Mouse (Mus musculus): Measurements from ENCODE around the gene Nsmce3. TPM values are rescaled to one million over a fixed set of nuclear protein-coding genes. Genes with fewer than 3 reads are reported as not detected.

The Nsmce3 gene
- polyA plus RNA-seq (2012; rRNA removed), result 2.8 and 3.3 TPM in 2 replicates

DNA sequence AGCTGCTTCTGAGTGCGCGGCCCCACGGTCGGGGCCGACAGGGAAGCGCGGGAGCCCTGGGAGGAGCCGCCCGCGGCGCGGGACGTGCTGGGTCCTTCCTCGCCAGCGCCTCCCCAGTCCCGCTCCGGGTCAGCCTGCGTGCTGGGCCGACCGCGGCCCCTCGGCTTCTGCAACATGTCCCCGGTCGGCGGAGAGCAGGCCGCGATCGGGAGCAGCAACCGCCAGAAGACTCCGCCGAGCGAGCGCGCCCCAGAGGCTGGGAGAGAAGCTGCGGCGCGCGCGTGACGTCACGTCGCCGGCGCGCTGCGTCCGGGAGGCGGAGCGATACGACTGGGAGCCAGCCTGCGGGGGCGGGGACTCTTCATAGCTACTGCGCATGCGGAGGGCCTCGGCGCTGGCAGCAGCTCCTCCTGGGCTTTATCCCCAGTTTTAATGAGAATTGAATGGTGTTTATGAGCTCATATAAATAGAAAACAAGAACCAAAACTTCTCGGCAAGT is at the start of gene Nsmce3:
Nsmce3 (minus strand) TSS at position 255 of the 499 bp plus-strand sequence.
- peak within 1 kb of the TSS; percentile 70 for H3K27ac ChIP-seq (ENCODE audit: insufficient read depth, low read depth, low read length)
- peaks cover 6% of the 10 kb centered on the region; the same call in 1 of the 2 replicates for H3K4me1 ChIP-seq (ENCODE audit: control insufficient read depth, insufficient read depth, insufficient read length, low read length)
- 0 out of 2 replicates have a peak, but pooled peaks cover 1% of the 10 kb centered on the region for H3K36me3 ChIP-seq (ENCODE audit: control insufficient read depth, insufficient read depth, low read length)
- H3K27me3 ChIP-seq (ENCODE audit: control insufficient read depth, insufficient read depth, low read length), result no peaks in the 10 kb centered on the region
- TF ChIP-seq CTCF (IDR thresholded peaks at IDR 0.05; ENCODE audit: extremely low read depth, insufficient read length, insufficient replicate concordance, low read depth, low read length) (no peak), POLR2A (IDR thresholded peaks at IDR 0.05; ENCODE audit: low read depth, low read length) (peak; percentile 77)
- WGBS, result under 1% methylated on average over 57 of the region's 57 CpGs
- H3K4me3 ChIP-seq (ENCODE audit: low read depth, low read length), result peak within 1 kb of the TSS; percentile 92

DNA sequence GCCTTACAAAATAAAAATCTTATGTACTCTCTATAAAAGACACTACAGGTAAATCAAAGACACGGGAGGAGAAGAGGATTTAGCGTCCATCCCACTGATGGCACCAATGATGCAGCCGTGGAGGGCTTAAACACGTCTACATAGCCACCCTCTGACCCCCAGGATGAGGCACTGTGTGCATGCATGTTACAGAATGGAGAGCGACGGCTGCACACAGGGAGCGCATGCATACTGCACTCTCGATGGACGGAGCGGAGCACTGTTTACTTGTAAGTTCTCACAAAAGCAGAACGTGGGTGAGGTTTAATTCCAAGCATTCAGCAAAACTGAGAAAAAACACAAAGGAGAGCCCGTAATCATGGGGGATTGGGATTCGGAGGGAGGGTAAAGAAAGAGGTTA is 48.4 kb upstream of the Nsmce3 start:
- no peak overlapping the region for H3K4me3 ChIP-seq (ENCODE audit: low read depth, low read length)
- H3K27ac ChIP-seq (ENCODE audit: insufficient read depth, low read depth, low read length), result no peak overlapping the region
- no peaks in the 10 kb centered on the region for H3K27me3 ChIP-seq (ENCODE audit: control insufficient read depth, insufficient read depth, low read length)
- TF ChIP-seq POLR2A (IDR thresholded peaks at IDR 0.05; ENCODE audit: low read depth, low read length) (no peak), CTCF (IDR thresholded peaks at IDR 0.05; ENCODE audit: extremely low read depth, insufficient read length, insufficient replicate concordance, low read depth, low read length) (no peak)
- no peaks in the 10 kb centered on the region for H3K36me3 ChIP-seq (ENCODE audit: control insufficient read depth, insufficient read depth, low read length)
- 79% methylated on average over 13 of the region's 13 CpGs for WGBS
- H3K4me1 ChIP-seq (ENCODE audit: control insufficient read depth, insufficient read depth, insufficient read length, low read length), result no peaks in the 10 kb centered on the region

GRCm38 (mm10) chr7:64920735-64921134 is 47.9 kb upstream of the Nsmce3 start:
- WGBS, result 74% methylated on average over 5 of the region's 5 CpGs
- Histone ChIP-seq H3K4me1 (ENCODE audit: control insufficient read depth, insufficient read depth, insufficient read length, low read length) (no peaks in the 10 kb centered on the region), H3K4me3 (ENCODE audit: low read depth, low read length) (no peak overlapping the region), H3K27me3 (ENCODE audit: control insufficient read depth, insufficient read depth, low read length) (no peaks in the 10 kb centered on the region), H3K27ac (ENCODE audit: insufficient read depth, low read depth, low read length) (no peak overlapping the region), H3K36me3 (ENCODE audit: control insufficient read depth, insufficient read depth, low read length) (no peaks in the 10 kb centered on the region)
- TF ChIP-seq POLR2A (IDR thresholded peaks at IDR 0.05; ENCODE audit: low read depth, low read length), result no peak
- TF ChIP-seq CTCF (IDR thresholded peaks at IDR 0.05; ENCODE audit: extremely low read depth, insufficient read length, insufficient replicate concordance, low read depth, low read length), result no peak

DNA sequence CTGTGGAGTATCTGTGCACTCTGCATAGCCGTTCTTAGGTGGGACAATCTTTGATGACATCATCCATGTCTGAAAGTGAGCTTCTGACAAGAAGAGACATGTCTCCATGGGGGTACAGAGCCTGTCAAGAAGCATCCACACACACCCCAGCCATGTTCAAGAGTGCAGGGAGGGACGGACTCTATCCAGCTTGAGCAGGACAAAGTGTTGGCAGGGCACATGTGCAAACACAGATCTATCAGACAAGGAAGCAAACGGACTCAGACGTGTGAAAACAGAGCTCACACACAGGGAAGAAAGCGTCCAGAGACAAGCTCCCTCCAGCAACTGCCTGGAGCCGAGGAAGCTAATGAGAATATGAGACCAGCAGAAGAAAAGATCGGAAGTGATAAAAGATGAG is 43.9 kb upstream of the Nsmce3 start:
- Histone ChIP-seq H3K36me3 (ENCODE audit: control insufficient read depth, insufficient read depth, low read length) (no peaks in the 10 kb centered on the region), H3K27ac (ENCODE audit: insufficient read depth, low read depth, low read length) (no peak overlapping the region), H3K4me3 (ENCODE audit: low read depth, low read length) (no peak overlapping the region), H3K4me1 (ENCODE audit: control insufficient read depth, insufficient read depth, insufficient read length, low read length) (no peaks in the 10 kb centered on the region), H3K27me3 (ENCODE audit: control insufficient read depth, insufficient read depth, low read length) (no peaks in the 10 kb centered on the region)
- WGBS, result 30% methylated on average over 7 of the region's 7 CpGs
- TF ChIP-seq CTCF (IDR thresholded peaks at IDR 0.05; ENCODE audit: extremely low read depth, insufficient read length, insufficient replicate concordance, low read depth, low read length), result no peak
- no peak for TF ChIP-seq POLR2A (IDR thresholded peaks at IDR 0.05; ENCODE audit: low read depth, low read length)

DNA sequence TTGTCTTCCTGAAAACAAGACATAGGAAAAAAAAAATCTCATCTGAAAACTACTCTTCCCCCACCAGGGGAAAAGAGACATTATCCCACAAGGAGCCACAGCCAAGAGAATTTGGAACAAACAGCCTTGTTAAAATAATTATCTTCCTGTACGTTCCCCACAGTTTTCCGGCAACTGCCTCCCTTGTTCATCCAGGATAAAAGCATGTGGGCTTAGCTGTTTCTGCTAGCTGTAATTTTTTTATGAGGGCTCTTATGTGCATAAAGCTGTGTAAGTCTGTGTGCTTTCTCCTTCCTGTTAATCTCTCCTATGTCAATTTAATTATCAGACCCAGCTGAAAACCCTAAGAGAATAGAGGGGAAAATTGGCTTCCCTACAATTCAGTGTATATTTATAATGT is 42.3 kb upstream of the Nsmce3 start:
- Histone ChIP-seq H3K4me1 (ENCODE audit: control insufficient read depth, insufficient read depth, insufficient read length, low read length) (no peaks in the 10 kb centered on the region), H3K36me3 (ENCODE audit: control insufficient read depth, insufficient read depth, low read length) (no peaks in the 10 kb centered on the region), H3K4me3 (ENCODE audit: low read depth, low read length) (no peak overlapping the region), H3K27me3 (ENCODE audit: control insufficient read depth, insufficient read depth, low read length) (no peaks in the 10 kb centered on the region), H3K27ac (ENCODE audit: insufficient read depth, low read depth, low read length) (no peak overlapping the region)
- 68% methylated on average over 2 of the region's 2 CpGs for WGBS
- no peak for TF ChIP-seq POLR2A (IDR thresholded peaks at IDR 0.05; ENCODE audit: low read depth, low read length)
- TF ChIP-seq CTCF (IDR thresholded peaks at IDR 0.05; ENCODE audit: extremely low read depth, insufficient read length, insufficient replicate concordance, low read depth, low read length), result no peak

DNA sequence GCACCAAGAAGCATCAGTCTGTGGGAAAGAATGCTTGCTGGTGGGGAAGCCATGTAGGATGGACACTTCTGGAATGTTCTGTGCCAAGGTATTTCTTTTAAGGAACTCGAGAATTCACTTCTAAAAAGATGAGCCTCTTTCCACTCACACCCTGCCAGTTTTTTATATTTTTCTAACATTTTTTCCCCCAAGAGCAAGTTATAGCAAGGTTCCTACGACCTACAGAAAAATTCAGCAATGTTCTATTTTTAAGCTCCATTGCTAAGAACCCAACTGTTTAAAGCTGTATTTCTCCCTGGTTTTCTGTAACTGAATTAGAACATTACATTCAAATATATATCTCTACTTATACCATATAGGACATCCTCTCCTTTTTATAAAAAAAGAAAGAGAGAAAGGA is 39.1 kb upstream of the Nsmce3 start:
- 58% methylated on average over 2 of the region's 2 CpGs for WGBS
- H3K27ac ChIP-seq (ENCODE audit: insufficient read depth, low read depth, low read length), result no peak overlapping the region
- no peaks in the 10 kb centered on the region for H3K27me3 ChIP-seq (ENCODE audit: control insufficient read depth, insufficient read depth, low read length)
- no peaks in the 10 kb centered on the region for H3K36me3 ChIP-seq (ENCODE audit: control insufficient read depth, insufficient read depth, low read length)
- TF ChIP-seq CTCF (IDR thresholded peaks at IDR 0.05; ENCODE audit: extremely low read depth, insufficient read length, insufficient replicate concordance, low read depth, low read length) (no peak), POLR2A (IDR thresholded peaks at IDR 0.05; ENCODE audit: low read depth, low read length) (no peak)
- no peaks in the 10 kb centered on the region for H3K4me1 ChIP-seq (ENCODE audit: control insufficient read depth, insufficient read depth, insufficient read length, low read length)
- no peak overlapping the region for H3K4me3 ChIP-seq (ENCODE audit: low read depth, low read length)

DNA sequence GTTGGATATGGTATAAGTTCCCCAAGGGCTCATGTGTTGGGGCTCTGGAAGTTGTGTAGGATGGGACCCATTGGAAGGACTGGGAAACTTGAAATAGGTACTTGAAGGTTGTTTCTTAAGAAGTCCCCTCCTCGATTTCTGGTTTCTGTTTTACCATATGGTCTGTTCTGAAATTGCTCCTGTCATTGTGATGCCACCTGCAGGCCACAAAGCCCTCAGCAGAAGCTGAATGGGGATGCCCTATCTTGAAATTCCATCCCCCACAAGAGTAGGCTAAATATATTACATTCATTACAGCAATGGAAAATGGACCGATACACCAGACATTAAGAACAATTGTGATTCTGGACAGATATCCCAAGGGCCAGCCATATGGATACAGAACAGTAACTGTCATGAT is 37.4 kb upstream of the Nsmce3 start:
- Histone ChIP-seq H3K4me1 (ENCODE audit: control insufficient read depth, insufficient read depth, insufficient read length, low read length) (no peaks in the 10 kb centered on the region), H3K27me3 (ENCODE audit: control insufficient read depth, insufficient read depth, low read length) (no peaks in the 10 kb centered on the region), H3K27ac (ENCODE audit: insufficient read depth, low read depth, low read length) (no peak overlapping the region), H3K4me3 (ENCODE audit: low read depth, low read length) (no peak overlapping the region), H3K36me3 (ENCODE audit: control insufficient read depth, insufficient read depth, low read length) (no peaks in the 10 kb centered on the region)
- 79% methylated on average over 2 of the region's 2 CpGs for WGBS
- TF ChIP-seq POLR2A (IDR thresholded peaks at IDR 0.05; ENCODE audit: low read depth, low read length), result no peak
- no peak for TF ChIP-seq CTCF (IDR thresholded peaks at IDR 0.05; ENCODE audit: extremely low read depth, insufficient read length, insufficient replicate concordance, low read depth, low read length)

All from small intestine, adult 2 months (tissue).